Mouse (Mus musculus) ES-Bruce4 (cell line): ENCODE results near the gene Trnau1ap.

Experiments used
- CTCF ChIP-seq: IDR thresholded peaks from one replicate; pipeline ENCODE4 v1.8.1; 2011; ENCODE audit warnings: low read depth, low read length
- POLR2A ChIP-seq: IDR thresholded peaks from one replicate; pipeline ENCODE4 v1.8.1; 2011; ENCODE audit warnings: low read length; ENCODE audit not compliant: insufficient read depth

DNA sequence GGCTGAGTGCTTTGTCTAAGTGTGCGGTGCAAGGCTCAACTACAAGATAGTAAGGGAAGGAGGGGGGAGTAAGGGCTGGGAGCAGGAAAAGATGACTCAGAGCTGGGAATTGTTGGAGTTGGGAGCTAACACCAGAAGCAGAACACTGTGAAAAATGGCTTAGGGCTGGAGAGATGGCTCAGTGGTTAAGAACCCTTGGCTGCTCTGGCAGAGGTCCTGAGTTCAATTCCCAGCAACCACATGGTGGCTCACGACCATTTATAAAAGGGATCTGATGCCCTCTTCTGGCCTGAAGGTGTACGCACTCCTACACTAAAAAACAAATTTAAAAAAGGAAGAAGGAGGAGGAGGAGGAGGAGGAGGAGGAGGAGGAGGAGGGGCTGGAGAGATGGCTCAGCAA is 17.3 kb upstream of the Trnau1ap start:
- TF ChIP-seq CTCF (peak; percentile 45), POLR2A (no peak)
